Mouse (Mus musculus) heart, adult 2 months (tissue): ENCODE results near the gene Arhgap23. TPM values are rescaled to one million over a fixed set of nuclear protein-coding genes. Genes with fewer than 3 reads are reported as not detected.

Experiments
- DNase-seq, 2 experiments: peaks; one replicate each; pipeline ENCODE4 v3.0.0; 2021
- H3K27ac ChIP-seq: fragments of 200-600 bp; 2 replicates; pipeline ENCODE4 v1.8.1; 2022
- H3K27me3 ChIP-seq: fragments of 200-500 bp; 2 replicates; pipeline ENCODE4 v1.6.1; 2012; ENCODE audit warnings: mild to moderate bottlenecking, low read length, inconsistent platforms, mixed read lengths; ENCODE audit not compliant: control insufficient read depth, insufficient read depth
- H3K36me3 ChIP-seq: fragments of 200-500 bp; 2 replicates; pipeline ENCODE4 v1.6.1; 2012; ENCODE audit warnings: low read length, inconsistent platforms; ENCODE audit not compliant: control insufficient read depth, insufficient read depth
- H3K4me1 ChIP-seq: fragments of 200-500 bp; 2 replicates; pipeline ENCODE4 v1.6.1; 2011; ENCODE audit warnings: low read length; ENCODE audit not compliant: control insufficient read depth, insufficient read depth
- H3K4me3 ChIP-seq: fragments of 200-600 bp; 2 replicates; pipeline ENCODE4 v1.8.1; 2022
- H3K79me2 ChIP-seq: fragments of 200-500 bp; replicated peaks from 2 replicates; pipeline ENCODE4 v1.6.1; 2012; ENCODE audit warnings: mild to moderate bottlenecking, inconsistent platforms, low read length, moderate library complexity, mixed read lengths; ENCODE audit not compliant: control insufficient read depth, insufficient read depth
- H3K9ac ChIP-seq: fragments of 200-500 bp; 2 replicates; pipeline ENCODE4 v1.6.1; 2012; ENCODE audit warnings: low read depth, mild to moderate bottlenecking, control low read depth, inconsistent platforms, low read length, mixed read lengths
- CTCF ChIP-seq: fragments of 200-600 bp; IDR thresholded peaks from 2 replicates; pipeline ENCODE4 v1.8.1; 2022; ENCODE audit warnings: antibody characterized with exemption, mild to moderate bottlenecking, moderate library complexity
- EP300 ChIP-seq: fragments of 200-500 bp; IDR thresholded peaks from 2 replicates; pipeline ENCODE4 v1.6.1; 2011; ENCODE audit warnings: low read depth, low read length, control low read depth; ENCODE audit not compliant: insufficient read depth
- POLR2A ChIP-seq: fragments of 200-500 bp; IDR thresholded peaks from 2 replicates; pipeline ENCODE4 v1.6.1; 2011; ENCODE audit warnings: mild to moderate bottlenecking, low read depth, low read length, control low read depth; ENCODE audit not compliant: insufficient read depth
- WGBS: fragments of 180-500 bp; shearing (Covaris S2); methylation state at CpG from one replicate; pipeline ENCODE4 v1.1.7; 2018; 5-methylcytosine and 5-hydroxymethylcytosine counted together
- intact Hi-C: fragments of 180-260 bp; cut with DNase I; formaldehyde crosslinking; loops from one replicate; pipeline ENCODE4 v1.15.1; 2025
- polyA plus RNA-seq: library from polyadenylated mRNA; depleted of rRNA; stranded (reverse); fragments of >200 nt; gene quantifications from 2 replicates; pipeline ENCODE4 v1.2.3, GENCODE M21; 2012
- total RNA-seq, 2 experiments: library from RNA; stranded (reverse); gene quantifications; 2 replicates each; pipeline ENCODE4 v1.2.3; 2021

Gene Arhgap23
- total and polyA plus RNA-seq, 3 experiments: 12.8 to 18.4 (median 13.7) TPM

- no peak overlapping the region for H3K9ac ChIP-seq
Observed at GRCm38 (mm10) chr11:97500720-97501448, 85.6 kb downstream of the Arhgap23 start.

GRCm38 (mm10) chr11:97502383-97502782, 87.0 kb downstream of the Arhgap23 start:
- no peak for TF ChIP-seq EP300
- no peak for TF ChIP-seq CTCF
- no peak for TF ChIP-seq POLR2A
- Histone ChIP-seq H3K27ac (no peak overlapping the region), H3K36me3 (no peaks in the 10 kb centered on the region), H3K9ac (no peak overlapping the region), H3K4me1 (no peaks in the 10 kb centered on the region), H3K79me2 (no peaks in the 10 kb centered on the region), H3K4me3 (no peak overlapping the region), H3K27me3 (no peaks in the 10 kb centered on the region)
- 43% methylated on average over 9 of the region's 9 CpGs for WGBS
- intact Hi-C loops: no loop called here
- no peak for DNase-seq

More at GRCm38 (mm10) chr11:97500720-97501448, 85.6 kb downstream of the Arhgap23 start:
- no peaks in the 10 kb centered on the region for H3K4me1 ChIP-seq
- H3K79me2 ChIP-seq: no peaks in the 10 kb centered on the region
- no peak for DNase-seq
- TF ChIP-seq POLR2A: no peak
- no peak for TF ChIP-seq EP300
- no peak for TF ChIP-seq CTCF
- no peaks in the 10 kb centered on the region for H3K27me3 ChIP-seq
- H3K4me3 ChIP-seq: no peak overlapping the region
- H3K27ac ChIP-seq: no peak overlapping the region
- WGBS: 88% methylated on average over 51 of the region's 51 CpGs
- H3K36me3 ChIP-seq: no peaks in the 10 kb centered on the region
- intact Hi-C loops: no loop called here

GRCm38 (mm10) chr11:97502846-97503245, 87.5 kb downstream of the Arhgap23 start:
- Histone ChIP-seq H3K27ac (no peak overlapping the region), H3K27me3 (no peaks in the 10 kb centered on the region), H3K9ac (no peak overlapping the region), H3K4me3 (no peak overlapping the region), H3K4me1 (no peaks in the 10 kb centered on the region), H3K79me2 (no peaks in the 10 kb centered on the region), H3K36me3 (no peaks in the 10 kb centered on the region)
- 80% methylated on average over 4 of the region's 4 CpGs for WGBS
- DNase-seq: no peak
- TF ChIP-seq EP300 (no peak), POLR2A (no peak), CTCF (no peak)
- intact Hi-C loops: no loop called here

DNA sequence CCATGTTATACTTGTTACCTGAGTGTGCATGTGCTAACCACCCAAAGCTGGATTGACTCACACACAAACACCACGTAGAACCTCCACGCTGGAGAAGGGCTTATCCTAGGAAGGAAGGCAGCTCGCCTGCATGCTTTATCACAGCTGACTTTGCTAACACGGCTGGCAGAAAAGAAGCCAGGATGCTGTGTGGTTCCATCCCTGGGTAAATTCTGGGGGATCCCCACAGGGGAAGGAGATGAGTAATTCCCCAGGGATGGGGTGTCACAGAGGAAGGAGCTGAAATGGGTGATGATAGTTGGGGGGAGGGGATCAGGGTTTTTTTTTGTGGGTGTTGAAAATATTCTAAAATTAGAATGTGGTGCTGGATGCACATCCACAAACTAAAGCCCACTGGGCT, 90.5 kb downstream of the Arhgap23 start:
- Histone ChIP-seq H3K9ac (no peak overlapping the region), H3K79me2 (no peaks in the 10 kb centered on the region), H3K4me1 (no peaks in the 10 kb centered on the region), H3K36me3 (no peaks in the 10 kb centered on the region), H3K27me3 (no peaks in the 10 kb centered on the region), H3K27ac (no peak overlapping the region), H3K4me3 (no peak overlapping the region)
- no peak for DNase-seq
- 20% methylated on average over 4 of the region's 4 CpGs for WGBS
- intact Hi-C loops: no loop called here
- TF ChIP-seq POLR2A (no peak), CTCF (no peak), EP300 (no peak)

GRCm38 (mm10) chr11:97506331-97506730, 91.0 kb downstream of the Arhgap23 start:
- DNase-seq: no peak
- Histone ChIP-seq H3K27me3 (no peaks in the 10 kb centered on the region), H3K4me3 (no peak overlapping the region)

DNA sequence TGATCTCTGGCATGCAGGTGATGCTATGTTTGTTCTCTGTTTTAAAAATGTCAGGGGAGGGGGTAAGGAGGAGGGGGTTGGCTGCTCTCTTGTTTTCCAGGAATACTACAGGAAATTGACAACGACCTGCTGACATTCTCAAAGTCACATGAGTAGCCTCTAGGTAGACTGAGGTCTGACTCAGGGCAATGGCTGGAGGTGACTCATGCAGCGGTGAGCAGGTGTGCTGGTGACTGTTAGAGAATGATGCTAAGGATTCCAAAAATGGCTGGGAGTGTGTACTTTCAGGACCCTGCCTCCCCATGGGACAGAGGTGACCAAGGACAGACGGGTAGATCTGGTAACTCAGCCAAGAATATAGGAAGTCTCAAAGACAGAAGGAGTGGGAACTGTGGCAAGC, 92.9 kb downstream of the Arhgap23 start:
- Histone ChIP-seq H3K27me3 (no peaks in the 10 kb centered on the region), H3K4me3 (no peak overlapping the region), H3K36me3 (no peaks in the 10 kb centered on the region), H3K27ac (no peak overlapping the region), H3K4me1 (no peaks in the 10 kb centered on the region; the same call in 1 of the 2 replicates), H3K79me2 (no peaks in the 10 kb centered on the region), H3K9ac (no peak overlapping the region)
- TF ChIP-seq CTCF (no peak), EP300 (no peak), POLR2A (no peak)
- WGBS: 59% methylated on average over 3 of the region's 3 CpGs
- intact Hi-C loops: no loop called here
- no peak for DNase-seq

More at GRCm38 (mm10) chr11:97506331-97506730, 91.0 kb downstream of the Arhgap23 start:
- 39% methylated on average over 8 of the region's 8 CpGs for WGBS
- TF ChIP-seq CTCF: no peak
- no peak for TF ChIP-seq EP300
- TF ChIP-seq POLR2A: no peak
- intact Hi-C loops: no loop called here
- Histone ChIP-seq H3K36me3 (no peaks in the 10 kb centered on the region), H3K27ac (no peak overlapping the region), H3K9ac (no peak overlapping the region), H3K79me2 (no peaks in the 10 kb centered on the region), H3K4me1 (no peaks in the 10 kb centered on the region)
